Mouse (Mus musculus): ENCODE measurements around the gene 6430628N08Rik.

Gene 6430628N08Rik

GRCm38 (mm10) chr4:115940681-115941080 lies 50.2 kb downstream of the 6430628N08Rik start:
- no peak for DNase-seq

- no peak for DNase-seq
Measured at GRCm38 (mm10) chr4:115941242-115941820, 50.9 kb downstream of the 6430628N08Rik start.

- no peak for DNase-seq
Measured at GRCm38 (mm10) chr4:115943669-115944314, 53.3 kb downstream of the 6430628N08Rik start.
